Mouse (Mus musculus): ENCODE data around the gene Nars2.

DNA sequence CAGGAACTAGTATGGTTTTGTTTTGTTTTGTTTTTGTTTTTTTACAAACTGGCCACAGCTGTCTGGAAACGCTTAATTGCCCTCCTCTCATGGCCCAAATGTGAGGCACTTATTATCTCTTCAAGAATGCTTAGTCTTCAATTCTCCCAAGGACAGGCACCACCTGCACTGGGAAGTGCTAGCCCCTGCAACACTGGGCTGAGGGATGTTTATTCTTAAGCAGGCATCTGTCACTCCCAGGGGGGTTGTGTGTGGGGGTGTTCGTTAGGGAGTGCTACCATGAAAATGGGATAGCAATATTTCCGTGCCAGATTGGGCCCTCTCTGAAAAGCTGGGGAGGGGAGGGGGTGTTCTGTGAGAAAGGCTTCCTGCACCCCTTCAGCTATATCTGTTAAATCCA lies 15.9 kb downstream of the Nars2 start:
- TF ChIP-seq CTCF (IDR thresholded peaks at IDR 0.05; ENCODE audit: low read depth) (no peak), EP300 (IDR thresholded peaks at IDR 0.05; ENCODE audit: low read depth) (no peak)
